Mouse (Mus musculus) limb, embryonic 13.5 days (tissue): Measurements from ENCODE around the gene Rpl36al. TPM values are rescaled to one million over a fixed set of nuclear protein-coding genes. Genes with fewer than 3 reads are reported as not detected.

Source experiments
- ATAC-seq: fragments of 200-750 bp; cut with Nextera tagmentation; 2 replicates; pipeline ENCODE4 v1.8.0; 2017; ENCODE audit warnings: low read depth, moderate number of reproducible peaks, moderate TSS enrichment; ENCODE audit not compliant: low FRiP score
- H3K27ac ChIP-seq: fragments of 300-500 bp; sonication (generic); 2 replicates; pipeline ENCODE4 v1.5.1; 2015; ENCODE audit warnings: inconsistent platforms, mild to moderate bottlenecking, moderate library complexity
- H3K27me3 ChIP-seq: fragments of 300-500 bp; sonication (generic); 2 replicates; pipeline ENCODE4 v1.6.1; 2015; ENCODE audit warnings: mild to moderate bottlenecking, inconsistent platforms
- H3K36me3 ChIP-seq: fragments of 300-500 bp; sonication (generic); 2 replicates; pipeline ENCODE4 v1.6.1; 2015; ENCODE audit warnings: inconsistent platforms, mild to moderate bottlenecking, moderate library complexity
- H3K4me1 ChIP-seq: fragments of 300-500 bp; sonication (generic); 2 replicates; pipeline ENCODE4 v1.6.1; 2015; ENCODE audit warnings: inconsistent platforms
- H3K4me2 ChIP-seq: fragments of 300-500 bp; sonication (generic); replicated peaks from 2 replicates; pipeline ENCODE4 v1.6.1; 2015; ENCODE audit warnings: inconsistent platforms, mild to moderate bottlenecking, moderate library complexity
- H3K4me3 ChIP-seq: fragments of 300-500 bp; sonication (generic); 2 replicates; pipeline ENCODE4 v1.5.1; 2015; ENCODE audit warnings: moderate library complexity, mild to moderate bottlenecking, inconsistent platforms
- H3K9ac ChIP-seq: fragments of 300-500 bp; sonication (generic); 2 replicates; pipeline ENCODE4 v1.6.1; 2015; ENCODE audit warnings: mild to moderate bottlenecking, inconsistent platforms
- H3K9me3 ChIP-seq: fragments of 300-500 bp; sonication (generic); 2 replicates; pipeline ENCODE4 v1.6.1; 2016; ENCODE audit warnings: inconsistent platforms
- WGBS: fragments of 180-500 bp; shearing (Covaris S2); methylation state at CpG from one replicate; pipeline ENCODE4 v1.1.7; 2015; 5-methylcytosine and 5-hydroxymethylcytosine counted together
- polyA plus RNA-seq: library from polyadenylated mRNA; unstranded; fragments of >200 nt; fragmentation: Nextera tagmentation; extraction: Ambion mirVana; gene quantifications from 2 replicates; pipeline ENCODE4 v1.2.1, GENCODE M21; 2015

Rpl36al gene
- polyA plus RNA-seq: 515 and 534 TPM in 2 replicates

- Histone ChIP-seq H3K27ac (peak within 1 kb of the TSS; percentile 88), H3K27me3 (no peaks in the 10 kb centered on the region), H3K4me2 (peak within 1 kb of the TSS; percentile 95), H3K9me3 (no peaks in the 10 kb centered on the region), H3K4me1 (peaks cover 19% of the 10 kb centered on the region), H3K4me3 (peak within 1 kb of the TSS; percentile 87), H3K9ac (peak within 1 kb of the TSS; percentile 94), H3K36me3 (peaks cover 32% of the 10 kb centered on the region)
- under 1% methylated on average over 84 of the region's 84 CpGs for WGBS
- peak; percentile 99 for ATAC-seq
Observed at GRCm38 (mm10) chr12:69183583-69184308, at the start of gene Rpl36al, which contains the start of gene Mgat2. Rpl36al (minus strand) TSS chr12:69184083. Mgat2 (plus strand) TSS chr12:69184157.

DNA sequence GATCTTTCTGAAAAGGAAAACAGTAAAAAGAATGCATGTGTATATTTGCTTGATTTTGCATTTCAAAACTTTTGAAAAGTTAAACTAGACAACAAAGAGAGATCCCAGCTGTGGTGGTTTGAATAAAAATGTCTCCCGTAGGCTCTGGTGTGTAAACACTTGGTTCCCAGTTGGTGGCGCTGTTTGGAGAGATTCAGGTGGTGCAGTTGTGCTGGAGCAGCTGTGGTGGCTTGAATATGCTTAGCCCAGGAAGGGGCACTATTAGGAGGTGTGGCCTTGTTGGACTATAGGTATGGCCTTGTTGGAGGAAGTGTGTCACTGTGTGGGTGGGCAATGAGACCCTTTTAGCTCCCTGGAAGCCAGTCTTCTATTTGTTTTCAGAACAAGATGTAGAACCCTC, 45.4 kb upstream of the Rpl36al start:
- H3K36me3 ChIP-seq: peaks cover 14% of the 10 kb centered on the region
- 66% methylated on average over 2 of the region's 2 CpGs for WGBS

GRCm38 (mm10) chr12:69227776-69228466, 44.0 kb upstream of the Rpl36al start, which contains the start of gene Pole2:
Pole2 (minus strand) TSS chr12:69228195.
- WGBS: 0% methylated on average over 37 of the region's 37 CpGs
- no peaks in the 10 kb centered on the region for H3K27me3 ChIP-seq
- H3K4me2 ChIP-seq: peak within 1 kb of the TSS; percentile 59
- H3K4me1 ChIP-seq: peaks cover 4% of the 10 kb centered on the region; the same call in 1 of the 2 replicates
- H3K9ac ChIP-seq: peak within 1 kb of the TSS; percentile 65
- peak within 1 kb of the TSS; percentile 89 for H3K27ac ChIP-seq
- H3K36me3 ChIP-seq: peaks cover 23% of the 10 kb centered on the region
- H3K4me3 ChIP-seq: peak within 1 kb of the TSS; percentile 65
- peak; percentile 97 for ATAC-seq
- no peaks in the 10 kb centered on the region for H3K9me3 ChIP-seq

More for the DNA sequence above, 45.4 kb upstream of the Rpl36al start:
- Histone ChIP-seq H3K27me3 (no peaks in the 10 kb centered on the region), H3K9ac (no peak overlapping the region), H3K4me2 (no peak overlapping the region), H3K4me1 (peaks cover 4% of the 10 kb centered on the region; the same call in 1 of the 2 replicates), H3K9me3 (no peaks in the 10 kb centered on the region), H3K27ac (no peak overlapping the region), H3K4me3 (no peak overlapping the region)
- no peak for ATAC-seq

DNA sequence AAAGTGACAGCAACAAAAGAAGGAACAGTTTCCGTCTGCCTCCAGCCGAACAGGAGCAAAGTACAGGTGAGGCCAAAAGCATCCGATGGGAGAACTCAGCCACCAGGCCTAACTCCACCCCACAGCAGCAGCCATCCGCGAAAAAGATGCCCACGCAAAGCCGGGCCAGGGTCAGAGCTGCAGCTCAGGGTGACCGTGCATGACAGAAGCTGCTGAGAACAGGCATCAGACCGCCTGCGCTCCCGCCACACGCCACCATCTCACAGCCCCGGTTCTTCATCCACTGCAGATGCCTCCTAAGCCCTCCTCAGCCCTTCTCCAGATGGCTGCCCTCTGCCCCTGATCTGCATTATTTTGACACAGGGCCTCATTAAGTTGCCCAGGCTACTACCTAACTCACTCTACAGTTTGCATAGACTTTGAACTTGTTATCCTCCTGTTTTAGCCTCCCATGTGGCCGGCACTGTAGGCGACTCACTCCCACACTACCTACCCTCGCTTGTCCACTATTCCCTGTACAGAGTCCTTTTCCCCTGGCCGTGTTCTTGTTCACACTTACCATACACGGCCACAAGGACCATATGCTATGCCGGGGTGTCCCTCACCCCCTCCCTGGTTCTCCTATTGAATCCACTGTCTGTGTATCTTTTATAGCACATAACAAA, 36.9 kb upstream of the Rpl36al start:
- H3K4me1 ChIP-seq: no peaks in the 10 kb centered on the region
- no peaks in the 10 kb centered on the region for H3K9me3 ChIP-seq
- H3K36me3 ChIP-seq: peaks cover 79% of the 10 kb centered on the region
- H3K9ac ChIP-seq: peak overlapping the region; percentile 35; the same call in 1 of the 2 replicates
- no peaks in the 10 kb centered on the region for H3K27me3 ChIP-seq
- no peak overlapping the region for H3K4me3 ChIP-seq
- H3K4me2 ChIP-seq: no peak overlapping the region
- ATAC-seq: no peak
- 92% methylated on average over 19 of the region's 19 CpGs for WGBS
- no peak overlapping the region for H3K27ac ChIP-seq

GRCm38 (mm10) chr12:69216587-69216986, 32.7 kb upstream of the Rpl36al start:
- no peak overlapping the region for H3K4me2 ChIP-seq
- no peaks in the 10 kb centered on the region for H3K4me1 ChIP-seq
- no peak overlapping the region for H3K27ac ChIP-seq
- H3K4me3 ChIP-seq: no peak overlapping the region
- WGBS: 95% methylated on average over 7 of the region's 7 CpGs
- no peak overlapping the region for H3K9ac ChIP-seq
- H3K36me3 ChIP-seq: peaks cover 87% of the 10 kb centered on the region
- no peaks in the 10 kb centered on the region for H3K27me3 ChIP-seq
- ATAC-seq: no peak
- no peaks in the 10 kb centered on the region for H3K9me3 ChIP-seq

GRCm38 (mm10) chr12:69215000-69215785, 31.3 kb upstream of the Rpl36al start:
- Histone ChIP-seq H3K9ac (no peak overlapping the region), H3K4me2 (no peak overlapping the region), H3K27me3 (no peaks in the 10 kb centered on the region), H3K27ac (no peak overlapping the region), H3K4me1 (no peaks in the 10 kb centered on the region), H3K4me3 (no peak overlapping the region), H3K36me3 (peaks cover 80% of the 10 kb centered on the region), H3K9me3 (no peaks in the 10 kb centered on the region)
- WGBS: 89% methylated on average over 3 of the region's 3 CpGs
- no peak for ATAC-seq

DNA sequence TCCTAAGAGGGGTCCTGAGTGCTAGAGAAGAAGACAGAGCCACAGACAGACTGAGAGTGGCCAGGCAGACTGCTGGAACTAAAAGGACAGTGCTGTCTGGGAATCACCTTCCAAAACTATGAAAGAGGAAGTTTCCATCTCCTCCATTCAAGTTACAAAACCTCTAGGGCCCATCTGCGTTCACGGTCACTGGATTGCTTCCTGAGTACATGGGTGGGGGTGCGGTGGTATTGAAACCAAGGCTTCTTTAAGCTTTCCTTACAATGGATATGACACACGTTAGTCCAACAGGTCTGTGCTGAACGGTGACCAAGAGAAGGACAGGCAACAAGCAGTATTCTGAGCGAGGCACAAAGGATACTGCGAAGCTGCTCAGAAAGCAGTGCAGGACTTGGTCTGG, 30.5 kb upstream of the Rpl36al start:
- H3K9me3 ChIP-seq: no peaks in the 10 kb centered on the region
- H3K4me1 ChIP-seq: no peaks in the 10 kb centered on the region
- ATAC-seq: no peak
- H3K9ac ChIP-seq: no peak overlapping the region
- H3K27me3 ChIP-seq: no peaks in the 10 kb centered on the region
- WGBS: 95% methylated on average over 7 of the region's 7 CpGs
- H3K4me2 ChIP-seq: no peak overlapping the region
- H3K36me3 ChIP-seq: peaks cover 81% of the 10 kb centered on the region
- no peak overlapping the region for H3K27ac ChIP-seq
- H3K4me3 ChIP-seq: no peak overlapping the region

GRCm38 (mm10) chr12:69213186-69213777, 29.4 kb upstream of the Rpl36al start:
- Histone ChIP-seq H3K27me3 (no peaks in the 10 kb centered on the region), H3K9ac (no peak overlapping the region), H3K36me3 (peaks cover 79% of the 10 kb centered on the region), H3K4me3 (no peak overlapping the region), H3K27ac (no peak overlapping the region), H3K4me2 (no peak overlapping the region), H3K4me1 (no peaks in the 10 kb centered on the region), H3K9me3 (no peaks in the 10 kb centered on the region)
- no peak for ATAC-seq
- WGBS: 94% methylated on average over 13 of the region's 13 CpGs

DNA sequence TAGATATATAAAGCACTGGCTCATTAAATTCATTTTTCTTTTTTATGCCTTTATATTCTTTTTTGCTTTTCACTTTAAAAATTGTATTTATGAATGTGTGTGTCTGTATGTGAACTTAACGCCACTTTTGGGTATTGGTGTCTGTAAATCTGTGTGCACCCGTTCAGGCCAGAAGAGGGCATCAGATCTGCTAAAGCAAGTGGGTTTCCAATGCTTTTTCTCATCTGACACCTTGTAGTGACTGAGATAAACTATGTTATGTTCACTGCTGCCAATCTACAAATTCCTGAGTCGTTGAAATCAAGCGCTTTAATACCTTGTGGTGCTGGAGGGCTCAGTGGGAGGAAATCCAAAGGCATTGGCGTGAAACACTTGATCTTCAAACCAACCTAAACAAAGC, 27.2 kb upstream of the Rpl36al start:
- Histone ChIP-seq H3K9me3 (no peaks in the 10 kb centered on the region), H3K27ac (peak overlapping the region; percentile 44; the same call in 1 of the 2 replicates), H3K4me3 (no peak overlapping the region), H3K27me3 (no peaks in the 10 kb centered on the region), H3K4me1 (no peaks in the 10 kb centered on the region), H3K36me3 (peaks cover 79% of the 10 kb centered on the region), H3K4me2 (no peak overlapping the region), H3K9ac (no peak overlapping the region)
- no peak for ATAC-seq
- WGBS: 74% methylated on average over 5 of the region's 5 CpGs

GRCm38 (mm10) chr12:69210056-69210979, 26.4 kb upstream of the Rpl36al start:
- WGBS: 81% methylated on average over 18 of the region's 18 CpGs
- no peaks in the 10 kb centered on the region for H3K9me3 ChIP-seq
- no peaks in the 10 kb centered on the region for H3K27me3 ChIP-seq
- H3K4me3 ChIP-seq: no peak overlapping the region
- H3K9ac ChIP-seq: no peak overlapping the region
- ATAC-seq: peak; percentile 86
- H3K4me1 ChIP-seq: no peaks in the 10 kb centered on the region
- H3K27ac ChIP-seq: peak overlapping the region; percentile 70; the same call in 1 of the 2 replicates
- peaks cover 76% of the 10 kb centered on the region for H3K36me3 ChIP-seq
- H3K4me2 ChIP-seq: no peak overlapping the region
